Mouse (Mus musculus) bone marrow macrophage, adult 2 months (primary cell): ENCODE results near the gene Eepd1.

ENCODE experiments used
- CTCF ChIP-seq: IDR thresholded peaks from 2 replicates; pipeline ENCODE4 v1.5.1; 2012; ENCODE audit warnings: low read depth, mild to moderate bottlenecking, low read length, moderate library complexity
- POLR2A ChIP-seq: IDR thresholded peaks from 2 replicates; pipeline ENCODE4 v1.6.1; 2012; ENCODE audit warnings: mild to moderate bottlenecking, low read depth, low read length, borderline replicate concordance

- TF ChIP-seq CTCF, result no peak
- no peak for TF ChIP-seq POLR2A
Measured at GRCm38 (mm10) chr9:25556008-25556407, 74.7 kb downstream of the Eepd1 start.
